Mouse (Mus musculus): Measurements from ENCODE around the gene BC035044. TPM values are rescaled to one million over a fixed set of nuclear protein-coding genes. Genes with fewer than 3 reads are reported as not detected.
"Not testable (repeated sequence)": the region's sequence is repeated elsewhere in the genome, so short reads cannot be mapped to it uniquely, and the experiment has no call there.

The BC035044 gene
- total RNA-seq, 2 experiments from 2014 or later = 0.14 to 0.54 TPM

- no peak for DNase-seq
Observed at GRCm38 (mm10) chr6:128833046-128833445, 57.9 kb downstream of the BC035044 start.

- DNase-seq = no peak
Observed at GRCm38 (mm10) chr6:128829837-128830236, 61.1 kb downstream of the BC035044 start.

- DNase-seq = no peak
Observed at GRCm38 (mm10) chr6:128826781-128827180, 64.1 kb downstream of the BC035044 start.

GRCm38 (mm10) chr6:128826132-128826531, 64.8 kb downstream of the BC035044 start, which contains the start of the genes Gm44511 and Klrb1b:
Gene Gm44511, minus strand, starts transcription at chr6:128826315.
Gene Klrb1b, minus strand, starts transcription at chr6:128826331.
- no peak for DNase-seq

GRCm38 (mm10) chr6:128818083-128818802, 72.7 kb downstream of the BC035044 start:
- DNase-seq = no peak

- DNase-seq = no peak
Observed at GRCm38 (mm10) chr6:128808532-128808931, 82.4 kb downstream of the BC035044 start.

GRCm38 (mm10) chr6:128807021-128807420, 83.9 kb downstream of the BC035044 start:
- DNase-seq = no peak

- peak; percentile 61 for DNase-seq
Observed at GRCm38 (mm10) chr6:128804823-128805640, 85.9 kb downstream of the BC035044 start.

GRCm38 (mm10) chr6:128802999-128803857, 87.7 kb downstream of the BC035044 start:
- DNase-seq = peak; percentile 97

- no peak for DNase-seq
Observed at GRCm38 (mm10) chr6:128802557-128802956, 88.4 kb downstream of the BC035044 start.

GRCm38 (mm10) chr6:128800696-128801095, 90.2 kb downstream of the BC035044 start:
- not testable (repeated sequence) for DNase-seq

GRCm38 (mm10) chr6:128799896-128800270, 91.0 kb downstream of the BC035044 start:
- DNase-seq = no peak

- peak; percentile 74 for DNase-seq
Observed at GRCm38 (mm10) chr6:128799144-128799895, 91.6 kb downstream of the BC035044 start.

Small RNA genes lying within 50 kb of the gene (microRNA-seq; reads per million reads assigned to microRNA genes)
- 0 reads per million in 2 experiments for gene Gm27336

Other genes starting within 250 kb of the BC035044 start
- gene Clec2h, start 228.7 kb downstream of the BC035044 start, total RNA-seq (2021) = not detected
- gene Klrb1, start 168.1 kb downstream of the BC035044 start, total RNA-seq (2021) = not detected
- under 1 TPM in 1 of 2 experiments, not detected in 1; 0.14 TPM for gene Klrb1c, start 101.9 kb downstream of the BC035044 start, total RNA-seq (2021)
- not detected for gene Gm44511, start 64.8 kb downstream of the BC035044 start, total RNA-seq (2021)
- not detected for gene Klrb1b, start 64.8 kb downstream of the BC035044 start, total RNA-seq (2021)
- under 1 TPM in 1 of 2 experiments, not detected in 1; 0.16 TPM for gene Clec2i, start 3.5 kb downstream of the BC035044 start, total RNA-seq (2021)
- gene Clec2g, start 43.3 kb upstream of the BC035044 start, total RNA-seq (2021) = 1 to 10 TPM; 2.2 to 3.1 TPM
- not detected for gene Klrb1f, start 154.8 kb upstream of the BC035044 start, total RNA-seq (2021)
- gene Clec2e, start 209.8 kb upstream of the BC035044 start, total RNA-seq (2021) = under 1 TPM; 0.47 to 0.92 TPM

Data from gastrocnemius, postnatal 10 days (tissue).